Mouse (Mus musculus): Measurements from ENCODE around the gene Arg2. TPM values are rescaled to one million over a fixed set of nuclear protein-coding genes. Genes with fewer than 3 reads are reported as not detected.
A peak's percentile ranks its signal among the peaks of the same experiment; 100 is the strongest.

Gene Arg2
- not detected for total RNA-seq (2021)

GRCm38 (mm10) chr12:79130299-79131177 lies at the start of gene Arg2:
Arg2 (plus strand) TSS chr12:79130777.
- peak; percentile 49 for DNase-seq

DNA sequence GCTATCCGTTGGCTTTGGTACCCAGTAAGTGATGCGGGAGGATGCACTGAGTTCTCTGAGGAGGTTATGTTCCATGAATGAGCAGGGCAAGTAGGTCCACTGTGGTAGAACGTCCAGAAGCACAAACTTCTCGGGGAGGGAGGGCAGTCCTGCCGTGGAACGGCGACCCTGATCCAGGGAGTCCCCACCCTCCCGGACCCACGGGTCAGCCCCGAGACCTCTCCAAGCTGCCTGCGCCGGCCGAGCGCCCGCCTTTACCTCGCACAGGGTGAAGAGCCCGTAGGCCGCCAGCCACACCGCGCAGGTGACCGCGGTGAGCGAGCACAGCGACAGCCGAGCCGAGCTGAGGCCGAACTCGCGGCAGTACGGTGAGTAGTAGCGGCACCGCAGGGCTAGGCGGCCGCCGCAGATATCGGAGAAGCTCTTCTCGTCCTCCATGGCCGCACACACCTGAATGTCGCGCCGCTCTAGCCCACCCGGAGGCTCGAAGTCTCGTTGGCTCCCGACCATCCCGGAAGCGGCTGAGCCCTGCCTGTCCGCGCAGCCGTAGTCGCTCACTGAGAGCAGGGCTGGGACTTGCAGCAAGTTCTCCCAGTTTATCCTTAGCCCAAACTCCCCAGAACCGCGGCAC lies 41.3 kb upstream of the Arg2 start, which contains the start of gene Pigh:
TSS of gene Pigh (minus strand) at position 470 of the 631 bp plus-strand sequence.
- DNase-seq = peak; percentile 88

DNA sequence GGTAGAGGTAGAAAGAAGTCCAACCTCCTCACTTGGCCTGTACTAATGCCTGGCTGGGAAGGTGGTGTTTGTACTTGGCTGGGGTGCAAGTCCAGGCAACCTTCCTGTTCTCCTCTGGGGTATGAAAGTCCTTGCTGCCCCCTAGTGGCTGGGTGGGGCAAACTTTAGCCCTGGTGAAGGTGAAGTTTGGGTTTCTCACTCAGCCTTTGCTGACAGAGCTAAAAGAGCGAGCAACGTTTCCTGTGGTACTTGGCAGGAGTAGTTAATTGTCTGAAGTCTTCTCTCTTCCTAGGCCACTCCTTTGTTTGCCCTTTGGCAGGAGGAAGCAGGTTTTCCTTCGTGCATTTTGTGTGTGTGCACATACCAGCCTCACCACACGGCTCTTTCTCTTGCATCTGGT lies 38.0 kb upstream of the Arg2 start:
- peak; percentile 60 for DNase-seq

- peak; percentile 47 for DNase-seq
Observed at GRCm38 (mm10) chr12:79097106-79097752, 33.3 kb upstream of the Arg2 start.

DNA sequence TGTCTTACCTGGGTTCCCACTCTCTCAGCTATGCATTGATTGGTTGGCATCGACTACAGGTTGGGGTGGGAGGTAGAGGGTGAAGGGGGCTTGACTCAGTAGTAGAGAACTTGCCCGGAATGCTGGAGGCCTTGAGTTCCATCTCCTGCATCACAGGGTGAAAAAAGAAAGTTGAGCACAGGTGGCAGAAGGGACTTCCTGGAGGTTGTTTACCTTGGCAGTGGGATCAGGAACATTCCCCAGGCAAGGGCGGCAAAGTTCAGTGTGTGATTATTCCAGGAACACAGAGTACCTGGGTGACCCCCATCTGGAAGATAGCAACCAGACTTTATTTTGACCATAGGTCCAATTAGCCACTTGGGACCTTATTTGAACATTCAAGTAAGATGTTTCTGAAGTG lies 26.8 kb upstream of the Arg2 start:
- no peak for DNase-seq

DNA sequence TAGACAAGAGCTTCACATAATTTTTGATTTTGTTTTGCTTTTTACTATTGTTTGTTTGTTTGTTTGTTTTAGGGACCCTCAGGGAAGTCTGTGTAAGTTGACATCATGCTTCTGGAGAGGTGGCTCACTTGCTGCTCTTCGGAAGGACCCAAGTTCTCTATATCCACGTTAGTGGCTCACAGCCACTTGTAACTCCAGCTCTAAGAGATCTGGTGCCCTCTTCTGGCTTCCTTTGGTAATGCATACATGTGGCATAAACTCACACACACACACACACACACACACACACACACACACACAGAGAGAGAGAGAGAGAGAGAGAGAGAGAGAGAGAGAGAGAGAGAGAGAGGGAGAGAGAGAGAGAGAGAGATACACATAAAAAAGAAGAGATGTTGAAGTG lies 26.0 kb upstream of the Arg2 start:
- DNase-seq = no peak

- no peak for DNase-seq
Observed at GRCm38 (mm10) chr12:79105312-79105711, 25.3 kb upstream of the Arg2 start.

DNA sequence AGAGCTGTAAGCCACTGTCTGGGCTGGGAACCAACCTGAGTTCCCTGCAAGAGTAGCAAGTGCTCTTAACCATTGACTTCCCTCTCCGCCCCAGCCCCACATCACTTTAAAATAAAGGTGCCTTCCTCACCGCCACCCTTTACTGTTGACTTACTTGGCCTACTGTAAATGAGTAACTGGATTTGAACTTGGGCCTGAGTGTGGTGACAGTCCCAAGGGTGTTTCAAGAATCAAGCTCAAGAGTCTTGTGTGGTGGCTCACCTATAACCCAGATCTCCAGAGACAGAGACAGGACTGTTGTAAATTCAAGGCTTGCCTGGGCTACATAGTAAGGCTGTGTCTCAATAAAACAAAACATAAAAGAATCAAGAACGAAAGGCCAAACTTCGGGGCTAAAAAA lies 11.6 kb upstream of the Arg2 start:
- no peak for DNase-seq

- DNase-seq = no peak
Observed at GRCm38 (mm10) chr12:79122820-79123219, 7.8 kb upstream of the Arg2 start.

GRCm38 (mm10) chr12:79131178-79131675 lies 650 bp downstream of the Arg2 start:
- DNase-seq = no peak

DNA sequence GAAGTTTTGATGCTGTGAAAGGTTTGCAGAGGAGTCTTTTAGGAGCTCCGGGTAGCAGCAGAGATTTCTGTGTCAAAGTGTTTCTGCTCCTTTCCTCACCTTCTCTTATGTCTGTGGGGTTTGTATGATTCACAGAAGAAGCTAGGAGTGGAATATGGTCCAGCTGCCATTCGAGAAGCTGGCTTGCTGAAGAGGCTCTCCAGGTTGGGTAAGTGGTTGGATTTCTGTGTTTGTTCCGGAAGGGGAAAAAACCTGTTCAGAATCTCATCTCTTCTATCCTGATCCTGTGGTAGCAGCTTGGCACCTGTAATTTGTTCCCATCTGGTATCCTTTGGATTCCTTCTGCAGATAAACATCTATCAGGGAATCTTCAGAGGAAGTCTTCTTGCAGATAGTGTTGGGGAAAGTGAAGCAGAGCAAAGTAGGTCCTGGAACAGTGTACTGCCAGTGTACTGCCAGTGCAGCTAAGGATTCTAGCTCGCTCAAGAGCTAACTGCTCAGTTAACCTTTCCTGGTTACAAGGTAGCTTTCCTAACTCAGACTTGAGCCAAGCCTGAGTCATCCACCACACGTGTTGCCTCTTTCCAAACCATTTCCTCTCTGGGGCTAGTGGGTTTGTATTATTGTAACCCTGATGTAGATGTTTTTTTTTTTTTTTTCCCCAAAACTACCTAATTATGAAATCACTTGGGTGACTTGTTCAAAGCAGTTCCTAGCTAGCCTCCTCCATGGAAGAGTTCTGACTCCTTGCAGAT lies 1.3 kb downstream of the Arg2 start:
- no peak for DNase-seq

GRCm38 (mm10) chr12:79134676-79135075 lies 4.1 kb downstream of the Arg2 start:
- no peak for DNase-seq

DNA sequence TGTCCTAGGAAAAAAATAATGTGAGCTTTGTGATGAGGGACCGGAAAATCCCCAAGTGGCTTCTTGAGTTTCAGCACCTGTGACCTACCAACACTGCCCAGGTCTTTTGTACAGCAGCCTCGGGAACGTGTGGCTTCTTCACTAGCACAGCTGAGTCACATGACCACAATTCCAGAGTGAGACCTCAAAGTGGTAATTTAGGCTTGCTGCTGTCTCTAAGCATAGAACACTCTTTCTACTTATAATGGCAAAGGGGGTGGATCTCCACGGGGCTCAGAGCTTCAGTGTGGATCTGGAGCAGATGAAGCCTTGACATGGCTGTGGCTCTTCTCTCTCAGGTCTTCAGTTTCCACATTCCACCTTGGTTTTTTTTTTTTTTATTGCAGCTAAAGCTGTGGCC lies 4.5 kb downstream of the Arg2 start:
- no peak for DNase-seq

- DNase-seq = no peak
Observed at GRCm38 (mm10) chr12:79136949-79137348, 6.4 kb downstream of the Arg2 start.

DNA sequence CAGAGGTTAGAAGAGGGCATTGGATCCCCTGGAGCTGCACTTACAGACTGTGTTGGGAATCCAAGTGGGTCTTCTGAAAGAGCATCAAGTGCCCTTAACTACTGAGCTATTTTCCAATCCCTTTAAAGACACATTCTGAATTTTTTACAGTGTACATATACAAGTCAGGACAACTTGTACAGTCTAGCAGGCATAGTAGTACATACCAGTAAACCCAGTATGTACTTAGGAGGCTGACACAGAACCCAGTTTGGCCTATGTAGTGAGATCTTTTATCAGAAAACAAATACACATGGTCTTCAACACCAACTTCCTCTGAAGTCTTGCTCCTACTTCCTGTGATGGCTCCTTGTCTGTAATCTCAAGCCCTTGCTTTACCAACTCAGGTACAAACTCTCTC lies 8.4 kb downstream of the Arg2 start:
- DNase-seq = no peak

DNA sequence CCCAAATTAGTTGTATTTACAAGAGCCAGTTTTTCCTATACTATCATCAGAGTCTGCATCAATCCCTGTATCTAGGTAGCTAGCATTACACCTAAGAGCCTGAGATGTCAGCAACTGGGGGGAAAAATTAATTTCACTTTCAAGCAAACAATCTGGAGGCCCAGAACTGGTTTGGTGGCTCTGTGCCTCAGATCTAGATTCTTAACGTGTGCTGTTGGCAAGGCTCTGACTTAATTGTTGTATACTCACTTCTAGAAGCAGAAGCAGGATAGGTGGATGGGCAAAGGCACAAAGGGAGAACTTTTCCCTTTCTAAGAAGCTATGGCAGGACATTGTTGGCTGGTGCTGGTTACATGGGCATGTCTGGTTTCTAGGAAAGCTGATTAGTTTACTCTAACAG lies 8.8 kb downstream of the Arg2 start:
- no peak for DNase-seq

DNA sequence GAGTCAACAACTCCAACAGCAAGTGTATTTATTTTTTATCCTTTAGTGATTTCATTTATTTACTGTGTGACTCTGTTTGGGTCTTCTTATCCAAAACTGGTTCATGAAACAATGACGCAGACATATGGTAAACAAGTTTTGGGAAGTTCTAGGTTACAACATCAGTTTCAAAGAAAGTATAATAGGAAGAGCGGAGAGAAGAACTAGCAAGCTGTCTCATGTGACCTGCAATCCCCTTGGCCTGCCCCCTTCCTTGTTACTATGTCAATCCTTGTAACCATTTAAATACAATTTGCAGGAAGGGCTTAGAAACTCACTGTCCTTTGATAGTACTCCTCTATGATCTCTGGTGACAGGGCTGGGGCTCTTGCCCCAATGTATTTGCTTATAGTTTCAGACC lies 10.2 kb downstream of the Arg2 start:
- DNase-seq = no peak

DNA sequence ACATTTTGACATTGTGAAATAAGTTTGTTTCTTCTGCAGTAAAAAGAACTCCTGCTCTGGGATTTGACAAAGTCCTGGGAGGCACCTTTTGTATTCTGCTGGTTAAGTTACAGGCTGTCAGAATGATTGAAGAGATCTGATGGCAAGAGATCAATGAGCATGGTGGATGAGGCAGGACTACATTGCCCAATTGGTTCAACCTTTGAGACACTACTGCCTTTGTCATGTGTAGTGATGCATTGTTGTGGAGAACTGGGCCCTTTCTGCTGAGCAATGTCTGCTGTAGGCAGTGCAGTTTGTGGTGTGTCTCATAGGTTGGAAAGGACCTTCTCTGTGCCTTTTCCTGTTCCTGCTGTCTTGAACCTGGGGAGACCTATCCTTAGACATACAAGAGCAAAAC lies 10.8 kb downstream of the Arg2 start:
- no peak for DNase-seq

DNA sequence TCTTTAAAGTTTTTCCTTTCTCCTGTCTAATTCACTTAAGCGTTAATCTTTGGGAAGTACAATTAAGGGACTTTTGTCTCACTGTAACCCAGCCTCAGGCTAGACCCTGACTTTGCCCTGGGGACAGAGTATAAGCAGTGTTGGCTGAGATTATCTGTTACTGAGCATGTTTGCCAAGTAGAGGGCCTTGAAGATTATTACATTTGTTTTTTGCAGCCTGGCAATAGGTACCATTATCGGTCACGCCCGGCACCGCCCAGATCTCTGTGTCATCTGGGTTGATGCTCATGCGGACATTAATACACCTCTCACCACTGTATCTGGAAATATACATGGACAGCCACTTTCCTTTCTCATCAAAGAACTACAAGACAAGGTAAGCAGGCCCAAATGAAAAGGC lies 19.1 kb downstream of the Arg2 start:
- DNase-seq = no peak

DNA sequence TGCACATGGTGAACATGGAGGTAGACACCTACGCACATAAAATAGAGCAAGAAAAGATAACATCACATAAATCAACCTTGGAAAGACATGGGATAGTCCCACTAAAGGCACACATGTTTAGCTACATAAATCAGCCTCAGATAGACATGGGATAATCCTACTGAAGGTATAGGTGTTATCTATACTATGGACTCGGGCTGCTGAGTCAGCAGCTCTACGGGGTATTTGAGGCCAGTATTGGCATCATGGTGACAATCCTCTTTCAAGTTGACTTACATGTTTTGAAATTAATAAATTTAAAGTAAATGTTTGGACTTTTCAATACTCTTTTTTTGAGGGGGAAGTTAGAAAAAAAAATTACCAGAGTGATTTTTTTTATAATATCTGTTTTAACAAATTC lies 32.3 kb downstream of the Arg2 start:
- DNase-seq = no peak

DNA sequence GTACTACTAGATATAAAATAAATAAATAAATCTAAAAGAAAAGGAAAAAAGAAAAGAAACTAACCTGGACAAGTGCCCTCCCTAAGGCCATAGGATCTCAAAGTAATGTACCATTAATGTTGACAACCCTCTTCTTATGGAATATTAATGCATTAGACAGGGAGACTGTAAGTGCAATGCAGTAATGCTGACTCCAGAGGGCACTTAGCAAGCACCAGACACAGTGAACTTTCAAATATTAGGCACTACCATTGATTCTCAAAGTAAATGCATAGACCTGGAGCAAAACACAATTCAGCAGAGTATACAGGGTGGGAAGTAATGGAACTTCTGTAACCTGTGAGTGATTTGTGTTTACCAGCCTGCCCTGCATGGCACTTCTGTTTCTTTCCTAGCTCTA lies 38.6 kb downstream of the Arg2 start:
- no peak for DNase-seq

DNA sequence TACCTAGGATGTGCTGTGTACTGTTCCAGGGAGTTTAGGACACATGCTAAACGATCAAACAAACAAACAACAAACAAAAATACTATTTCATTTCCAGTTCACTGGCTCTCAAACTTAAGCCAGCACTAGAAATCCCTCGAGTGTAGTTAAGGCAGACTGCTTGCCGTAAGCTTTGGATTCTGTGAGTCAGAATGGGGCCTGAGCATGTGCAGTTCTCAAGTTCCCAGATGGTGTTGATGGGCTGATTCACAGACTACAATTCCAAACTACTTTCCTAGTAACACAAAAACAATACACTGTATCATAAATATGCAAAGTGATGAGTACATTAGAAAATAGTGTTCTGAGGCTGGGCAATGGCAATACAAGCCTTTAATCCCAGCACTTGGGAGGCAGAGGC lies 39.8 kb downstream of the Arg2 start:
- no peak for DNase-seq

Data from heart, postnatal 4 days (tissue).